Mouse (Mus musculus): ENCODE measurements around the gene Tnfrsf23. TPM values are rescaled to one million over a fixed set of nuclear protein-coding genes. Genes with fewer than 3 reads are reported as not detected.
A peak's percentile ranks its signal among the peaks of the same experiment; 100 is the strongest.

Gene Tnfrsf23
- polyA plus RNA-seq (2016; fragmentation: Nextera tagmentation; extraction: Ambion mirVana) = 0.47 and 1.1 TPM in 2 replicates

DNA sequence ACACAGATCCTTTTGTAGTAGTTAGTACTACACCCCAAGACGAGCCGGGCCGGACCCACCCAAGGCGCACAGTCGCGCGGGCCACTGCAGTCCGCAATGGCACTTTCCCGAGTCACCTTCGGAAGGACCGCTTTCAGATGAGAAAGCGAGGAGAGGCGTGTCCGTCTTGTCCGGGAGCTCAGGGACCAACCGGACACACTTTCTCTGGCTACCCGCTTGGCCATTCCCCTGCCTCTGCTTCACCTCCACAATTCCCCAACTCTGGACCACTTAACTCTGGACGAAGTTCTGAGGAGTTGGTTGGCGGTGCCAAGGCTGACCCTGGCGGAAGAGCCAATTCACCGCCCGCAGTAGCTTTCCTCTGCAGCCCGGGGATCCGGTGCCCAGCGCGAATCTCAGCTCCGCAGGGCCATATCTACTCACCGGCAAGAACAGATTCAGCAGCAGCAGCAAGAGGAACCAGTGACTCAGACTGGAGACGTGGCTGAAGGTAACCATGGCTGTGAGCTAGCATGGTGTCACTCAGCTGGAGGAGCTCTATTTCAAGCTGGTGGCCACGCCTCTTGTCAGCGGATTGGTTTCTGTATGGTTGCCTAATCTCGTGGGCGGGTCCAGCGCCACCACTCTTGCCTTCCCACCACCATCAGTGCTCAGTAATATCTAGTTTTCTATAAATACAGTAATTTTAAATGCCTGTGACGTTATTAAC lies at the start of gene Tnfrsf23:
Gene Tnfrsf23, minus strand, starts transcription at position 514 of the 709 bp plus-strand sequence.
- Histone ChIP-seq H3K9ac (0 out of 2 replicates have a peak within 1 kb of the TSS, but pooled peaks have one; percentile 8), H3K27me3 (no peaks in the 10 kb centered on the region; the same call in 1 of the 2 replicates), H3K4me1 (no peaks in the 10 kb centered on the region), H3K36me3 (peaks cover 26% of the 10 kb centered on the region), H3K9me3 (no peaks in the 10 kb centered on the region), H3K27ac (no peak within 1 kb of the TSS), H3K4me3 (peak within 1 kb of the TSS; percentile 37), H3K4me2 (replicated peaks) (peak within 1 kb of the TSS; percentile 76)
- 4% methylated on average over 35 of the region's 35 CpGs for WGBS
- peak; percentile 80; the same call in 1 of the 2 replicates for ATAC-seq (ENCODE audit: insufficient number of reproducible peaks, insufficient read depth, low FRiP score, low TSS enrichment)

DNA sequence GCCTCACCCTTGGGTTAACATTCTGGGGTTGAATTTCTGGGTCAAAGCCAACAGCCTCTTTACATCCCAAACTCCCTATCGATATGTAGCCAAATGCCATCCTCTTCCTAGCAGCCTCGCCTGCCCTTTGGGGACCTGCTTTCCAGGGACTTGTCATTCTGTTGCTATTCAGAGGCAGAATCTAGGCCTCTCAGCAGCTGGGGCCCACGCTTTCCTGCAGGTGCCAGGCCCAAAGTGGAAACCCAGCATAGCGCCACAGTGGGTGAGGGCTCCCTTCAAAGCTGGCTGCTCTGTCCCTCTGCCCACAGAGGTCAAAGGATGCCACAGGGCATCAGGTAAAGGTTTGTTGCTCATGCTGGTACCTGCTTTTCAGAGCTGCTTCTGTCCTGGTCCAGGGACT lies 48.1 kb upstream of the Tnfrsf23 start:
- 88% methylated on average over 4 of the region's 4 CpGs for WGBS
- no peak overlapping the region for H3K27ac ChIP-seq
- no peak overlapping the region for H3K4me2 ChIP-seq (replicated peaks)
- no peak overlapping the region for H3K4me3 ChIP-seq
- no peak overlapping the region for H3K9ac ChIP-seq
- H3K4me1 ChIP-seq = peaks cover 11% of the 10 kb centered on the region
- no peaks in the 10 kb centered on the region for H3K9me3 ChIP-seq
- ATAC-seq (ENCODE audit: insufficient number of reproducible peaks, insufficient read depth, low FRiP score, low TSS enrichment) = no peak
- no peaks in the 10 kb centered on the region for H3K36me3 ChIP-seq
- H3K27me3 ChIP-seq = no peaks in the 10 kb centered on the region

DNA sequence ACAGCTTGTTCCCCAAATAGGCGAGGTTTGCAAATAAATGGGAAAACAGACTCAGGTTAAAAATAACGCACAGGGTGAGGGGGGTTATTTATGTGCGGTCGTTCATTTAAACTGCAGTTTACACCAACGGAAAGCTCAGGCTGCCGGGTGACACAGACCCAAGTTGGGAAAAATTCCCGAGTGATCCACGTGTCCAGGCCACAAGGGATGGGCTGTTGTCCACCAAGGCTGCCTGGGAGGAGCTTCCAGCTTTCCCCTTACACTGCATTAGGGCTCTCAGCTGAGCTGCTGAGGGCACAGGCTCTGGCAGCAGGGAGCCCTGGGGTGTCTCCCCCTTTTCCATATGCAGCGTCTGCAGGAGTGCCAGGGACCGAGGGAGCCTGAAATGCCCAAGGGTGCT lies 44.2 kb upstream of the Tnfrsf23 start:
- 83% methylated on average over 10 of the region's 10 CpGs for WGBS
- no peak overlapping the region for H3K4me2 ChIP-seq (replicated peaks)
- 0 out of 2 replicates have a peak, but pooled peaks cover 5% of the 10 kb centered on the region for H3K36me3 ChIP-seq
- ATAC-seq (ENCODE audit: insufficient number of reproducible peaks, insufficient read depth, low FRiP score, low TSS enrichment) = no peak
- no peak overlapping the region for H3K4me3 ChIP-seq
- no peaks in the 10 kb centered on the region for H3K9me3 ChIP-seq
- H3K27ac ChIP-seq = no peak overlapping the region
- H3K9ac ChIP-seq = no peak overlapping the region; the same call in 1 of the 2 replicates
- no peaks in the 10 kb centered on the region for H3K4me1 ChIP-seq
- no peaks in the 10 kb centered on the region for H3K27me3 ChIP-seq

DNA sequence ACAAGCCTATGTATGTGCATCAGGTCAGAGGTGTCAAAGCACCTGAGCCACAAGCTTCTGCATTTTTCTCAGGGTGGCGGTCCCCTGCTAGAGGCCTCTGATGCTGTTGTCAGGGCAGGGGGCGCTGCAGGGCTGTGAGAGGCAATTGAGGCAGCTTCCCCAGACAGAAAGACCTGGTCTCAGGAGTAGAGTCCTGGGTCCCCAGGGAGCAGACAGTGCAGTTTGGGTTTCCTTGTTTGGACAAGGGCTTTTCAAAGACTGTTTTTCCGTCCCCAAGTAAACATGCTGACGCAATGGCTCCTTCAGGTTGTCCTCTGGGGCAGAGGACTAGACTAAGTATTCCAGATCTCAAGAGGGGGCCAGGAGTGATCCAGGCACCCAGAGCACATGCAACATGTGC lies 40.7 kb upstream of the Tnfrsf23 start:
- ATAC-seq (ENCODE audit: insufficient number of reproducible peaks, insufficient read depth, low FRiP score, low TSS enrichment) = no peak
- no peaks in the 10 kb centered on the region for H3K9me3 ChIP-seq
- H3K27me3 ChIP-seq = no peaks in the 10 kb centered on the region
- no peak overlapping the region for H3K4me3 ChIP-seq
- H3K4me1 ChIP-seq = no peaks in the 10 kb centered on the region
- no peak overlapping the region for H3K4me2 ChIP-seq (replicated peaks)
- no peak overlapping the region for H3K27ac ChIP-seq
- 76% methylated on average over 4 of the region's 4 CpGs for WGBS
- no peak overlapping the region for H3K9ac ChIP-seq
- 0 out of 2 replicates have a peak, but pooled peaks cover 5% of the 10 kb centered on the region for H3K36me3 ChIP-seq

DNA sequence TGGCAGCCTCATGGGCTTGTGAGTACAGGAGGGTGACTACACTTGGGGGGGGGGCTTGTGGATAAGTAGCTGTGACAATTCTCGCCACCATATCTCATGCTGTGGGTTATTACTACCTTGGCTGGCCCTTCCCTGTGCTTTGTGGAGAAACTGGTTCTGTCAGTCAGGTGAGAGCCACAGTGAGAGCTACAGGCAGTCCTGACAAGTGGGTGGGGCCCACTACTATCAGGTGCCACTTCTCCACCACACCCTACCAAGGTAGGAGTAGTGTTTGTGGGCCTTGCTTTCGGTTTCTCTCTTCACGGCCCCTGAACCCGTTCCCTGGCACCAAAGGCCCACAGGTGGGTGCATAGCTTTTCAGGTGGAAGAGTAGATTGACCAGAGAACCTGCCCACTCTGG lies 38.2 kb upstream of the Tnfrsf23 start:
- 0 out of 2 replicates have a peak, but pooled peaks cover 5% of the 10 kb centered on the region for H3K36me3 ChIP-seq
- no peaks in the 10 kb centered on the region for H3K9me3 ChIP-seq
- H3K4me3 ChIP-seq = no peak overlapping the region
- no peak overlapping the region for H3K4me2 ChIP-seq (replicated peaks)
- no peak overlapping the region for H3K9ac ChIP-seq
- H3K27me3 ChIP-seq = no peaks in the 10 kb centered on the region
- no peak overlapping the region; the same call in 1 of the 2 replicates for H3K27ac ChIP-seq
- H3K4me1 ChIP-seq = no peaks in the 10 kb centered on the region
- 83% methylated on average over 4 of the region's 4 CpGs for WGBS
- ATAC-seq (ENCODE audit: insufficient number of reproducible peaks, insufficient read depth, low FRiP score, low TSS enrichment) = 0 out of 2 replicates have a peak, but pooled peaks have one; percentile 48

DNA sequence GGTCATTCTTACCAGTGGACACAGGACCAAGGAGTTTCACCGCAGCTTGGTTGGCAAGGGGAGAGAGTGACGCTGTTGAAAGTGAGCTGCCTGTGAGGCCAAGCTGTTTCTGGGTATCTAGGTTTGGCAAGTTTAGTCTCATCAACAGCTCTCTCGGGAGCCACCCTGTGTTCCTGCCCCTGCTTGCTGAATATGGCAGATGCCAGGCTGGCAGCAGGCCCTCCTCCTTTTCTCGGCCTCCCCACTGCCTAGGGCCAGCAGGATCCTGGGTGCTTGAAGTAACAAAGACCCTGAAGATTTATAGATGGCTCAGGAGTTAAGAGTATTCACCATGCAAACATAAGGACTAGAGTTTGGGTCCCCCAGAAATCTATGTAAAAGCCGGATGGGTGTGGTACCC lies 37.0 kb upstream of the Tnfrsf23 start:
- Histone ChIP-seq H3K27me3 (no peaks in the 10 kb centered on the region), H3K4me1 (no peaks in the 10 kb centered on the region), H3K4me3 (no peak overlapping the region), H3K9me3 (no peaks in the 10 kb centered on the region), H3K36me3 (0 out of 2 replicates have a peak, but pooled peaks cover 5% of the 10 kb centered on the region), H3K9ac (no peak overlapping the region), H3K4me2 (replicated peaks) (no peak overlapping the region), H3K27ac (no peak overlapping the region)
- WGBS = 88% methylated on average over 5 of the region's 5 CpGs
- no peak for ATAC-seq (ENCODE audit: insufficient number of reproducible peaks, insufficient read depth, low FRiP score, low TSS enrichment)

DNA sequence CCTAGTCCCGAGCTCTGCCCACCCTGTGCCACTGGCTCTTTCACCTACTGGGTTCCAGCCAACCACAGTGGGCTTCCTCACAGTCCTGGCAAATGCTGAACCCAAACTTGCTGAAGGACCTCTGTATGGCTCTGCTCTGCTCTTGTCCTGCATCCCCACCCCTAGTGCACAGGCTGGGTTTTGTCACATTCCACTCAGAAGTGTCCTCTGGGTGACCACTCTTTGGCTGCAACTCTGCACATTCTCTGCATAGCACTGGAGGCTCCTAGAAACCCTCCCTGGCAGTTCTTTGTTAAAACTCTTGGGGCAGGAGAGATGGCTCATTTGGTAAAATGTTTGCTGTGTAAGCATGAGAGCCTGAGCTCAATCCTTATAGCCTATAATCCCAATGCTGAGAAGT lies 32.1 kb upstream of the Tnfrsf23 start:
- no peak overlapping the region for H3K9ac ChIP-seq

DNA sequence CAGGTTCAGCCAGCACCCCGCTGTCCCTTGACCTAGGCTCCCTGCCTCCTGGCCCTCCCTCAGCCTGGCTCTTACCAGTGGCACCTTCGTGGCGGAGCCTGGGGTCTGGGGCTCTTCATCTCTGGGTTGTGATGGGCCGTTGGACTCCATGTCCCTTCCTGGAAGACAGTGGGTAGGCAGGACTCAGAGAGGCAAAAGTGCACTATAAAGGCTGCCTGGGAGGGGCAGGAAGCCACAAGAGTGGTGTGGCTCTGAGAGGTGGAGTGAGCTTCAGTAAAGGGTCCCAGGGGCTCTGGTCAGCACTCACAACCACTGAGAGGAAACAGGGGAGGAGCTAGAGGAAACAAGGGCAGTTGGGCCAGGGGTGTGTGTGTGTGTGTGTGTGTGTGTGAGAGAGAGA lies 27.7 kb upstream of the Tnfrsf23 start:
- peaks cover 38% of the 10 kb centered on the region for H3K36me3 ChIP-seq
- WGBS = 81% methylated on average over 4 of the region's 4 CpGs
- no peaks in the 10 kb centered on the region for H3K9me3 ChIP-seq
- H3K4me1 ChIP-seq = 0 out of 2 replicates have a peak, but pooled peaks cover 7% of the 10 kb centered on the region
- H3K9ac ChIP-seq = no peak overlapping the region
- H3K4me3 ChIP-seq = no peak overlapping the region
- no peak overlapping the region for H3K4me2 ChIP-seq (replicated peaks)
- no peaks in the 10 kb centered on the region for H3K27me3 ChIP-seq
- no peak for ATAC-seq (ENCODE audit: insufficient number of reproducible peaks, insufficient read depth, low FRiP score, low TSS enrichment)
- H3K27ac ChIP-seq = no peak overlapping the region

More for the DNA sequence above, 32.1 kb upstream of the Tnfrsf23 start:
- Histone ChIP-seq H3K9me3 (no peaks in the 10 kb centered on the region), H3K27me3 (no peaks in the 10 kb centered on the region), H3K27ac (no peak overlapping the region), H3K4me3 (no peak overlapping the region), H3K4me1 (no peaks in the 10 kb centered on the region), H3K36me3 (peaks cover 26% of the 10 kb centered on the region), H3K4me2 (replicated peaks) (no peak overlapping the region)
- no peak for ATAC-seq (ENCODE audit: insufficient number of reproducible peaks, insufficient read depth, low FRiP score, low TSS enrichment)
- WGBS = 84% methylated on average over 1 of the region's 1 CpGs

DNA sequence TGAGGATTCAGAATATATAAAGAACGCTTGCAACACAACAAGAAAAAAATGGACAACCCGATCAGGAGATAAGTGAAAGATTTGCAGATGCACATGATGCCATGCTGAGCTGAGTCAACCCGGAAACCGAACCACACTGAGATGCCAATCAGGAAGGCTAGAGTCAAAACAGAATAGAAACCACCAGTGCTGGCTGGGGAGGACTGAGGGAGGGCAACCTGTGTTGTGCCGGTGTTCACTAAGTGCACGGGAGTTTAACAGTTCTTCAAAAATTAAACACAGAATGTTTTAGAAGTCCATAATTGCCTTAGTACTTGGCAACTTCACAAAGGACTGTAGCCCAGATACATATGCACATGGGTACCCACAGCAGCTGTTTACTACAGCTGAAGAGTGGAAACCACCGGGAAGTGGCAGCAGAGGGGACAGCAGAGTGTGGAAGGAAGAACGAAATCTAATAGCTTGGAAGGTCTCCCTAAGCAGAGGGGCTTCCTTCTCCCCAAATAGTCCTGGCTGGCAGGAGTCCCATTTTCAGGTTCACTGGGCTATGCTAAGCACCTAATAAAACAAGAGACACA lies 27.2 kb upstream of the Tnfrsf23 start:
- WGBS = 82% methylated on average over 8 of the region's 8 CpGs
- Histone ChIP-seq H3K4me2 (replicated peaks) (no peak overlapping the region), H3K36me3 (peaks cover 43% of the 10 kb centered on the region), H3K27ac (no peak overlapping the region), H3K4me3 (no peak overlapping the region), H3K9me3 (no peaks in the 10 kb centered on the region), H3K27me3 (no peaks in the 10 kb centered on the region), H3K9ac (no peak overlapping the region), H3K4me1 (0 out of 2 replicates have a peak, but pooled peaks cover 7% of the 10 kb centered on the region)
- no peak for ATAC-seq (ENCODE audit: insufficient number of reproducible peaks, insufficient read depth, low FRiP score, low TSS enrichment)

DNA sequence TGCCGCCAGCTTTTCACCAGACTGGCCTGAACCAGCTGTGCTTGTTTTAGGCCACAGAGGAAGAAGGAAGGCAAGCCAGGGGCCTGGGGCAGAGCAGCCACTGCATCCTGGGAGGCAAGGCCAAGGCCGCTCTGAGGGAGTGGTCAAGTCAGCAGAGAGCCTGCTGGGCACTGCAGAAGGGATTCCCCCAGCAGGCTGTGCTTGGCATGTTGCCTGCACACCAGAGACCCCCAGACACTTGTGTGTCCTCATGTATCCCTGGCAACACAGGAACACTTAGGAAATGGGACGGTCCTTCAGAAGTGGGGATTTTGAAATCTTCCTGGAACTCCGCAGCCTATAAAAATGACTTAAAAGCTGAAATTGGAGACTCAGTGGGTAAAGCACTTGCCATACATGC lies 26.4 kb upstream of the Tnfrsf23 start:
- peaks cover 51% of the 10 kb centered on the region for H3K36me3 ChIP-seq
- H3K4me3 ChIP-seq = no peak overlapping the region
- ATAC-seq (ENCODE audit: insufficient number of reproducible peaks, insufficient read depth, low FRiP score, low TSS enrichment) = no peak
- 0 out of 2 replicates have a peak, but pooled peaks cover 7% of the 10 kb centered on the region for H3K4me1 ChIP-seq
- WGBS = 73% methylated on average over 4 of the region's 4 CpGs
- no peaks in the 10 kb centered on the region for H3K27me3 ChIP-seq
- H3K9ac ChIP-seq = no peak overlapping the region
- no peak overlapping the region for H3K27ac ChIP-seq
- H3K4me2 ChIP-seq (replicated peaks) = no peak overlapping the region
- no peaks in the 10 kb centered on the region for H3K9me3 ChIP-seq

DNA sequence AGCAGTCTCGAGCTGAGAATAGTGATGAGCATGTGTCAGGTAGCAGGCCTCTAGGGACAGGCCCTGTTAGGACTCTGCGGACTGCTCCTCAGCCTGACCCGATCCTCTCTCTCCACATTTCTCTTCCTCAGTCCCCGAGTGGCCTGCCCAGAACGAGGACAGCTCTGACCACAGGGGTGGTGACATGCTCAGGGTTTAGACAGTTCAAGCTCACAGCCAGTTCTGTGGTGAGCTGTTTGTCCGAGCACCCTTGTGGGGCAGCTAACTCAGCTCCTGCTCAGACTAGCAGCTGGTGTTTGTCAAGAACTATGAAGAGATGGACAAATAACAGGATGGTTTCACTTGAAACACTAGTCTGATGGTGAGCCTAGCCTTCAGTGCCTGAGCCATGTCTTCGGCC lies 25.7 kb upstream of the Tnfrsf23 start:
- Histone ChIP-seq H3K4me3 (no peak overlapping the region), H3K27ac (no peak overlapping the region), H3K4me2 (replicated peaks) (no peak overlapping the region), H3K27me3 (no peaks in the 10 kb centered on the region), H3K9ac (no peak overlapping the region), H3K4me1 (0 out of 2 replicates have a peak, but pooled peaks cover 7% of the 10 kb centered on the region), H3K36me3 (peaks cover 52% of the 10 kb centered on the region), H3K9me3 (no peaks in the 10 kb centered on the region)
- WGBS = 71% methylated on average over 7 of the region's 7 CpGs
- ATAC-seq (ENCODE audit: insufficient number of reproducible peaks, insufficient read depth, low FRiP score, low TSS enrichment) = no peak

DNA sequence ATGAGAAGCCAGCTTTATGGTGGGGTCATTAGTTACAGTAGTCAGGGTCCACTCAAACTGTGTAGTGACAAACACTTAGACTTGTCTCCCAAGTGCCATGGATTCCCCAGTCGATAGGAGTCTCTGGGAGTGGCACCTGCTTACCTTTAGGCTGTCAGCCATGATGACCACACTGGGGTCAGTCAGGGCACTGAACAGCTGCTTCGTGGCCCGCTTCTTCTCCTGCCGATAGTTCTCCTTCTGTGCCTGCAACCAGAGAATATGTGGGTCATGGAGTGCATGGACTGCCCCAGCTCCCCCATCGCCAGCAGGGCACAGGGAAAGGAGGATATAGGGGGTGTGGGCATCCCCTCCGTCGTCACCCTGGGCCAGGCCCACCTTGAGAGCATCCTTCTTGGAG lies 23.7 kb upstream of the Tnfrsf23 start:
- H3K4me1 ChIP-seq = 0 out of 2 replicates have a peak, but pooled peaks cover 7% of the 10 kb centered on the region
- H3K9ac ChIP-seq = no peak overlapping the region
- H3K9me3 ChIP-seq = no peaks in the 10 kb centered on the region
- peaks cover 51% of the 10 kb centered on the region for H3K36me3 ChIP-seq
- ATAC-seq (ENCODE audit: insufficient number of reproducible peaks, insufficient read depth, low FRiP score, low TSS enrichment) = no peak
- H3K27me3 ChIP-seq = no peaks in the 10 kb centered on the region
- H3K27ac ChIP-seq = no peak overlapping the region
- H3K4me2 ChIP-seq (replicated peaks) = no peak overlapping the region
- no peak overlapping the region for H3K4me3 ChIP-seq
- 81% methylated on average over 7 of the region's 7 CpGs for WGBS
